Mouse (Mus musculus): Measurements from ENCODE around the gene Tada2a. TPM values are rescaled to one million over a fixed set of nuclear protein-coding genes. Genes with fewer than 3 reads are reported as not detected.

The Tada2a gene
- polyA plus RNA-seq, 1 experiment from 2014 or later = 38.8 TPM

DNA sequence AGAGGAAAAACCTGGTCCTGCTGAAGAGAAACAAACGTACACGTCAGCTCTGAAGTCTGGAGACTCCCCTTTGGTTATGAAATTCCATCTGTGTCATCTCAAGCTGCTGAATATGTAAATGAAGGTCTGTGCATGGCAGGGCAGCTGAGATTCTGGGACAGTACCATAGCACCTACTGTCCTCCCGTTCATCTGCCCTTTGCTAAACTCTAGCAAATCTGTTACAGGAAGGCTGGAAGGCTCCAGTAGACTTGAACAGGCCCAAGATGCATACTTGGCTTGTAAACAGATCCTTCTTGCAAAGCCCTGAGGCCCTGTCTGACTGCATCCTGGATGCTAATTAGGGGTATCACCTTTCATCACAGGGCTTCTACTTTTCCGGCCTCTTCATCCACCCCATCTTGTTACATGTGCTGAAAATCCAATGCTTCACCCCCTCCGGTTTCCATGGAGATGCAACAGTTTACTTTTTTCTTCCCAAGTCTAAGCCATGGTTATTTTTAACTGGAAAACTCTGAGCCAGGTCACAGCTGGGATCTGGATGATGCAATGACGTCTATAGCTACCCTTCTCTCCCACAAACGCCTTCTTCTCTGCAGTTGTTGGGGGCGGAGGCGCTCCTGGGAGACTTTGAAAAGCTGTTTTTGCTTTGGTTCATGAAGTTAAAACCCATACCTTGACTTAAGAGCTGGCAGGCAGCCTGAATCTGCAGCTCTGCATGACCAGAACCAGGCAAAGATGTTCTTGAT is 56.3 kb downstream of the Tada2a start:
- no peaks in the 10 kb centered on the region for H3K9me3 ChIP-seq (replicated peaks)
- no peak for ATAC-seq
- no peak overlapping the region for H3K9ac ChIP-seq
- no peak overlapping the region for H3K4me2 ChIP-seq
- H3K27ac ChIP-seq = no peak overlapping the region
- H3K4me3 ChIP-seq = no peak overlapping the region
- WGBS = 58% methylated on average over 9 of the region's 9 CpGs
- H3K36me3 ChIP-seq (ENCODE audit: poor library complexity, severe bottlenecking) = 0 out of 2 replicates have a peak, but pooled peaks cover under 1% of the 10 kb centered on the region
- H3K4me1 ChIP-seq = peaks cover 14% of the 10 kb centered on the region; the same call in 1 of the 2 replicates
- peaks cover 17% of the 10 kb centered on the region for H3K27me3 ChIP-seq

DNA sequence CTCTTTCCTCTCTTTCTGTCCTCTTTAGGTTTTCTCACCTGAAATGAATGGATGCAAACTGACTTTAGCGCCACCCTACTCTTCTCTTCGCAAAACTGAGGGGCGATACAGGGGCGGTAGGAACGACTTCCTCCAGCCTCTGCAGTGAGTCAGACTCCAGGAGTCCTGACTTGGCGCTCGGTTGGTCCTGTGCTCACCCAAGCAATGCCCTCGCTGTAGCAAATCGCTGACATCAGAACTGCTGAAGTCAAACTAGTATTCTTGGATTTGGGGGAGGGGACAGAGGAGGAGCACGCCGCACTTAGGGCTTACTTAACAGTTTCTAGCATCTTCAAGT is 60.4 kb downstream of the Tada2a start, which contains the start of gene Dusp14:
Gene Dusp14 (minus strand): TSS at position 228 of the 337 bp plus-strand sequence.
- peak within 1 kb of the TSS; percentile 82 for H3K4me2 ChIP-seq
- H3K27ac ChIP-seq = 0 out of 2 replicates have a peak within 1 kb of the TSS, but pooled peaks have one; percentile 11
- H3K9me3 ChIP-seq (replicated peaks) = no peaks in the 10 kb centered on the region
- H3K4me3 ChIP-seq = peak within 1 kb of the TSS; percentile 57
- peak within 1 kb of the TSS; percentile 73 for H3K9ac ChIP-seq
- H3K4me1 ChIP-seq = peaks cover 37% of the 10 kb centered on the region
- ATAC-seq = no peak
- WGBS = 19% methylated on average over 11 of the region's 11 CpGs
- peaks cover 28% of the 10 kb centered on the region for H3K27me3 ChIP-seq
- H3K36me3 ChIP-seq (ENCODE audit: poor library complexity, severe bottlenecking) = no peaks in the 10 kb centered on the region

DNA sequence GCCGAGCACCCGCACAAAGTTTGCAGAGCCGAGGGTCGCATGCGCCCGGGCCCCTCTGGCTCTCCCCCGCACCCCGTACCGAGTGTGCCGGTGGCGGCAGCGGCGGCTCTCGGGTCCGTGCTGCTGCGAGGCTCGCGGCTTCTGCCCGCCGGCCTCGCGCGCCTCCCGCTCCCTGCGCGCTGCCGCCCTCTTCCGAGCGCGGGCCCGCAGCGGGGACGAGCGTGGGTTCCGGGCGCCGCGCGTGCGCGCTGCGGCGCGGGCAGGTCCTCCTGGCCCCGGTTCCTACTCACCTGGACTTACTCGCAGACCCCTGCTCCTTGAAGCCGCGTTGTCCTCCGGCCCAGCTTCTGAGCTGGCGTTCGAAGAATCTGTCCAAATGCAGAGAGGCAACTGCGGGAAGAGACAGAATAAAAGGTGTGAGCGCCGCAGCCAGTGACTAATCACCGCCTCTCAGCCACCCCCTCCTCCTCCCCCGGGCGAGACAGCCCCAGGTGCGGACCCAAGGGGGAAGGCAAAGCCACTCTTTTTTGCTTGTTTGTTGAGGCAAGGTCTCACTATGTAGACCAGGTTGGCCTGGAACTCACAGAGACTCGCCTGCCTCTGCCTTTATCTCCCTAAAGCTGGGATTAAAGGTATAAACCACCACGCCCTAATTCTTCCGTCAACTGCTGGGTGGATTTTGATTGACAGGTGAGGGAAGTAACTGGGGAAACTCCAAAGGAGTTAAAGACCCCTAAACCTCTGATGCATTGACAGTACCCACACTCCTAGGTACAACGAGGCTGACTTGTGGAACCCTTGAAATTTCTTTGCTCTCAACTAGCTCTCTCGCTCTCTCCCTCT is 61.0 kb downstream of the Tada2a start:
- H3K27me3 ChIP-seq = peaks cover 28% of the 10 kb centered on the region
- H3K9me3 ChIP-seq (replicated peaks) = no peaks in the 10 kb centered on the region
- 3% methylated on average over 63 of the region's 63 CpGs for WGBS

DNA sequence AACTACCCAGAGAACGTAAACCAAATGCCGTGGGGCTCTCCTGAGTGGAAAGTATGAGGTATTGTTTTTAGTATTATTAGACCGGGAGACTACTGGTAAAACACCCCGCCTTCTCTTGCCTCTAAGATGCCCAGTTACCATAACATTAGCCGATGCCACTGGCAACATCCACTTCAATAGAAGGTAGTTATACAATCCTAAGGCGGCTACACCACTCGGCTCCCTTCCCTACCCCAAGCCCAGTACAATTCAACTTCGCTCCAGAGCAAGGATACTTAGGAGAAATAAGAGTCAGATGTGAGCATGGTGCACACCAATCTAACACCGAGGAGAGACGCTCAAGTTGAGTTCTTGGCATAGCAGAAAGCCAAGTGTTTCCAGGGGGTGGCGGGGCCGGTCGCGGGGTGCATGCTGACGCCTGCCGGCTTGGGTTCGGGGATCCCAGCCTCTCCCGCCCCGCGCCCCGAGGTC is 61.6 kb downstream of the Tada2a start:
- ATAC-seq = peak; percentile 69
- Histone ChIP-seq H3K4me1 (peaks cover 30% of the 10 kb centered on the region), H3K27ac (peak overlapping the region; percentile 11; the same call in 1 of the 2 replicates), H3K9ac (peak overlapping the region; percentile 73), H3K9me3 (replicated peaks) (no peaks in the 10 kb centered on the region), H3K27me3 (peaks cover 28% of the 10 kb centered on the region), H3K4me2 (peak overlapping the region; percentile 82), H3K4me3 (peak overlapping the region; percentile 57), H3K36me3 (ENCODE audit: poor library complexity, severe bottlenecking) (no peaks in the 10 kb centered on the region)
- WGBS = 1% methylated on average over 21 of the region's 21 CpGs

More for the DNA sequence above, 61.0 kb downstream of the Tada2a start:
- peak; percentile 77 for ATAC-seq
- Histone ChIP-seq H3K4me1 (peaks cover 36% of the 10 kb centered on the region), H3K27ac (0 out of 2 replicates have a peak overlapping the region, but pooled peaks have one; percentile 11), H3K4me3 (peak overlapping the region; percentile 57), H3K9ac (peak overlapping the region; percentile 73), H3K4me2 (peak overlapping the region; percentile 82), H3K36me3 (ENCODE audit: poor library complexity, severe bottlenecking) (no peaks in the 10 kb centered on the region)

DNA sequence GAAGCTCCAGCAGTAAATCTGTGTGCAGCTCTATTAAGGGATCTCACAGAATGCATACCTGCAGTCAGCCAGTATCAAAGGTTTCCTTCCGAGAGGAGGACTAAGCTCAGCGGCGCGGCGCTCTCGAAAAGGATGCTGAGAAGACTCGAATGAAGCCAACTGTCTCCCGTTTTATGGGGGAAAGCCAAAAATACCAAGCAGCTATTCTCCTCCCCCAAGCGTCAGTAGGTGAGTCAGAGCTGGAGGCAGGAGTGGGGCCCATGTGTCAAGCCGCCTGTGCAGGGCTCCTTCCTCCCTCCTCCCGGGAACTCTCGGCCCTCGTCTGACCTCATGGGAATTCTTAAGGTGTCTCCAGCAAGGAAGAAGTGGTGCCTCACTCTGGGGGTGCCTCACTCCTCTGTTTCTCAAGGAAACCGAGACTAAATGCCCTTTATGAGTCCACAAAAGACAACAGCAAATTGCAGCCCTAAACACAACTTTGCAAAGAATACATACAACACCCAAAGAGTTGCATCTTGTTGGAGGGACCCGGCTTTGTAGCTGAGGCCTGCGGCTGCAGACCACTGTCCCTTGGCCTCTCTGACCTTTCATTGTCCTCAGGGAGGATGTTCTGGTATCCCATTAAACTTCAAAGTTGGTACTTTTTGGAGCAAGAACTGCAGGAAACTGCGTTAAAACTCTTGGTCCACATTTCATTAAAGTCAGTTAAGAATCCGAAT is 62.3 kb downstream of the Tada2a start:
- Histone ChIP-seq H3K4me1 (peaks cover 30% of the 10 kb centered on the region), H3K4me3 (peak overlapping the region; percentile 57), H3K27me3 (peaks cover 28% of the 10 kb centered on the region), H3K36me3 (ENCODE audit: poor library complexity, severe bottlenecking) (no peaks in the 10 kb centered on the region), H3K9ac (peak overlapping the region; percentile 5; the same call in 1 of the 2 replicates), H3K9me3 (replicated peaks) (no peaks in the 10 kb centered on the region), H3K27ac (no peak overlapping the region; the same call in none of the 2 replicates), H3K4me2 (peak overlapping the region; percentile 82)
- 5% methylated on average over 18 of the region's 18 CpGs for WGBS
- no peak for ATAC-seq

DNA sequence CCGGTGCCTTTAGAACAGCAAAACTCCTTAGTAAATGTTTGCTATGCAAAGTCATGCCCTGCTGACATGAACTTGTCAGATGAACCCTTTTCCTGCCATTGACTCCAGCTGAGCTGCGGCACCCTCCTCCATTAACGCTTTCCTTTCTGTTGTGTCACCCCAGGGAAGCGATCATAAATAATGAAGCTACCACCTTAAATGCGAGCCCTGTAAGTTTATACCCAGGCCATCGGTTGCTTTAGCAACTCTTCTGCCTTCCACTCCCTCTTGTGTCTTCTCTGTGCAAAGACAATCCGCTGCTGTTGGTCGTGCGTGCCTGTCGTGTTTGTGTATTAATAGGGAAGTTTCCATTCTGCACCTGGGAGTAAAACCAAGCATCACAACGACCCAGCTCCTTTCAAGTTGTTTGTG is 63.3 kb downstream of the Tada2a start:
- WGBS = 10% methylated on average over 11 of the region's 11 CpGs
- Histone ChIP-seq H3K9ac (no peak overlapping the region), H3K4me2 (peak overlapping the region; percentile 82), H3K9me3 (replicated peaks) (no peaks in the 10 kb centered on the region), H3K27ac (no peak overlapping the region), H3K4me1 (peaks cover 30% of the 10 kb centered on the region), H3K4me3 (peak overlapping the region; percentile 57; the same call in 1 of the 2 replicates), H3K36me3 (ENCODE audit: poor library complexity, severe bottlenecking) (no peaks in the 10 kb centered on the region), H3K27me3 (peaks cover 28% of the 10 kb centered on the region)
- ATAC-seq = no peak

DNA sequence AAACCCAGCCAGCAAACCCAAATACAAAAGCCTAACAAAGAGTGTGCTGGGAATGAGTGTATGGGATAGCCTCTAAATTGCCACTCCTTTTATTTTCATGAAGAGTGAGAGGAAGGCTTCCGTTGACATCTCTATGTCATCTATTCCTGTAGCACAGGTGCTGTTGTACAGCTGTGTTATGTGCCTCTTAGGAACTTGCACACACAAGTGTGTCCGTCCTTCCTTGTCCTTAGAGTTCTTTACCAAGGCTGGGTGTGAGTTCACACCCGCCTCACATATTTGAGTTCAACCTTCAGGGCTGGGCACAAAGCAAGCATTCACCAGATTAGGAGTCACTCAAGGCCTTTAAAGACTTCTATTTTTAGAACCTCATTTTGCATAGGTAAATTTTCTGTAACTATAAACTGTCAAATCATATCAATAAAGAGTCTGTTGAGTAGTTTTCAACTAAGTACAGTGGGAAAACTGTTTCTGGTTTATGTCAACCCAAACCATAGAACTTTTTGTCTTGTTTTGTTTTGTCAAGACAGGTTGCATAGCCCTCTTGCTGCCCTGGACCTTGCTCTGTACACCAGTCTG is 65.7 kb downstream of the Tada2a start:
- no peaks in the 10 kb centered on the region for H3K36me3 ChIP-seq (ENCODE audit: poor library complexity, severe bottlenecking)
- no peak overlapping the region for H3K4me3 ChIP-seq
- no peak overlapping the region for H3K9ac ChIP-seq
- no peak for ATAC-seq
- WGBS = 90% methylated on average over 3 of the region's 3 CpGs
- H3K27me3 ChIP-seq = peaks cover 13% of the 10 kb centered on the region
- H3K27ac ChIP-seq = no peak overlapping the region
- no peak overlapping the region for H3K4me2 ChIP-seq
- no peaks in the 10 kb centered on the region for H3K9me3 ChIP-seq (replicated peaks)
- peaks cover 27% of the 10 kb centered on the region for H3K4me1 ChIP-seq

DNA sequence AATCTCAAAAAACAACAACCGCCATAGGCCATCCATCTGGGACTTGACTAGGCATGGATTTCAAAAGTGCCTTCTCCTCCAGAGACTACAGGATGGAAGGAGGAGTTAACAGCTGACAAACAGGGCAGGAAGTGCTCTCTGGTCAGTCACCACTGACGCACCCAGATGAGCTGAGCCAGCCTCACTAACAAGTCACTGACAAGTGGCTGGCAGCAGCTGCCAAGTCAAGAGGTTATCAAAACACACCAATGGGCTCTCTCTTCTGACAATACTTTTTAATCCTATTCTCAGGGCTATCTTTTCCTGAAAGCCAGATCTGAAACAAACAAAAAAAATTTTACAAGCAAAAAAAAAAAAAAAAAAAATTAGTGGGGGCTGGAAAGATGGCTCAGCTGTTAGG is 66.6 kb downstream of the Tada2a start:
- no peak overlapping the region for H3K4me3 ChIP-seq
- H3K4me2 ChIP-seq = no peak overlapping the region
- 76% methylated on average over 2 of the region's 2 CpGs for WGBS
- no peak overlapping the region for H3K27ac ChIP-seq
- H3K27me3 ChIP-seq = peaks cover 11% of the 10 kb centered on the region; the same call in 1 of the 2 replicates
- no peaks in the 10 kb centered on the region for H3K9me3 ChIP-seq (replicated peaks)
- no peaks in the 10 kb centered on the region for H3K36me3 ChIP-seq (ENCODE audit: poor library complexity, severe bottlenecking)
- H3K4me1 ChIP-seq = peaks cover 23% of the 10 kb centered on the region
- no peak for ATAC-seq
- no peak overlapping the region for H3K9ac ChIP-seq

DNA sequence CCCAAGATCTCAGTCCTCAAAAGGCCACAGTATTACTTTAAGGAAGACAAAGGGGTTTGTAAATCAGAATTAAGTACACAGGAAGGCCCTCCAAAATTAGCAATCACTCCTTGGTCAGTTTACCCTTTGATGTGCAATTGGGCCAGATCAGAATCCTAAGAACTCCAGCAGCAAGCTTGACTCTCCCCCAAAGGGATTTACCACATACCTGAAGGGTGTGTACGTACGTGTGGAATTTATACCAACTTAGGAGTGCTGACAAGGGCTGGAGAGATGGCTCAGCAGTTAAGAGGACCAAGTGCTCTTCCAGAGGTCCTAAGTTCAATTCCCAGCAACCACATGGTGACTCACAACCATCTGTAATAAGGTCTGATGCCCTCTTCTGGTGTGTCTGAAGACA is 67.5 kb downstream of the Tada2a start:
- no peak for ATAC-seq
- Histone ChIP-seq H3K27me3 (0 out of 2 replicates have a peak, but pooled peaks cover 2% of the 10 kb centered on the region), H3K9me3 (replicated peaks) (no peaks in the 10 kb centered on the region), H3K36me3 (ENCODE audit: poor library complexity, severe bottlenecking) (no peaks in the 10 kb centered on the region), H3K4me1 (peaks cover 14% of the 10 kb centered on the region), H3K27ac (no peak overlapping the region), H3K4me3 (no peak overlapping the region), H3K9ac (no peak overlapping the region), H3K4me2 (no peak overlapping the region)
- WGBS = 85% methylated on average over 2 of the region's 2 CpGs

DNA sequence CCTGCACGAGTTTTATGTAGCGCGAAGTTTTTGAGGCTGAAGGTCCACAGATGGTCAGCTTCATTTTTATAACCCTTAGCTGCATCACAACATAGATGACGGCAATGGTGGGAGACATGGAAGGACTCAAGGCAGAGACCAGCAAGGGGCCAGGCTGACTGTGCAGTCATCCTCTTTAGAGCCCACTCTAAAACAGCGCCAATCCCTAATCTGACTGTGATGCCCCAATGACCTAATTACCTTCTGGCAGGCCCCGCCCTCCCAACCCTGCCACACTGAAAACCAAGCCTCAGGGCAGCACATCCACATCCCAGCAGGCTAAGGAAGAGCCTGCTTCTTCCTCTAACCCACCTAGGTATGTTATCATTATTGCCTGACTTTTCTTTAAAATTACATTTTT is 68.8 kb downstream of the Tada2a start:
- Histone ChIP-seq H3K9me3 (replicated peaks) (no peaks in the 10 kb centered on the region), H3K9ac (no peak overlapping the region), H3K4me1 (peaks cover 2% of the 10 kb centered on the region; the same call in 1 of the 2 replicates), H3K36me3 (ENCODE audit: poor library complexity, severe bottlenecking) (no peaks in the 10 kb centered on the region), H3K27ac (no peak overlapping the region), H3K4me3 (no peak overlapping the region), H3K27me3 (no peaks in the 10 kb centered on the region), H3K4me2 (no peak overlapping the region)
- 85% methylated on average over 6 of the region's 6 CpGs for WGBS
- no peak for ATAC-seq

DNA sequence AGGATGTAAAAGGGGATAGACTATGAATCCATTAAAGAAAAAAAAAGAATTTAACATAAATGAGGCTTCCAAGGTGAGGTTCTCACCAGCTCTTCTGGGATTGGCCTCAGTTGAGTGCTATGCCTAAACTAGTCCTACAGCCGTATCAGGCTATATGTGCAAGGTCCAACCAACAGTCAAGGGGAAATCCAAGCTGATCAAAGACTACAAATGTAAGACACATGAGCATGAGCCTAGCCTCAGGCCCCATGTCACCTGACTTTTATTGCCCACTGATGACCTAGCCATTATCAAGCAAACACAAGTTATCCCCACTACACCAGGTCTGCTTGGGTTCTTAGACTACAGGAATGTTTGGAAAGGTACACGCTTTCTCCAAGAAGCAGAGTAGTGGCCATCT is 69.6 kb downstream of the Tada2a start:
- 99% methylated on average over 2 of the region's 2 CpGs for WGBS
- ATAC-seq = no peak
- H3K27ac ChIP-seq = no peak overlapping the region
- no peak overlapping the region for H3K4me2 ChIP-seq
- no peaks in the 10 kb centered on the region for H3K36me3 ChIP-seq (ENCODE audit: poor library complexity, severe bottlenecking)
- H3K9me3 ChIP-seq (replicated peaks) = no peaks in the 10 kb centered on the region
- no peak overlapping the region for H3K4me3 ChIP-seq
- H3K4me1 ChIP-seq = no peaks in the 10 kb centered on the region
- H3K27me3 ChIP-seq = no peaks in the 10 kb centered on the region
- no peak overlapping the region for H3K9ac ChIP-seq
